Mouse (Mus musculus) right cerebral cortex, adult 2 months (tissue): Measurements from ENCODE around the gene Ophn1.
A peak's percentile ranks its signal among the peaks of the same experiment; 100 is the strongest.

Source experiments
- DNase-seq, 2 experiments: peaks; one replicate each; pipeline ENCODE4 v3.0.0; 2021 to 2022; ENCODE audit warnings: low spot score in 2 of 2

Gene Ophn1

DNA sequence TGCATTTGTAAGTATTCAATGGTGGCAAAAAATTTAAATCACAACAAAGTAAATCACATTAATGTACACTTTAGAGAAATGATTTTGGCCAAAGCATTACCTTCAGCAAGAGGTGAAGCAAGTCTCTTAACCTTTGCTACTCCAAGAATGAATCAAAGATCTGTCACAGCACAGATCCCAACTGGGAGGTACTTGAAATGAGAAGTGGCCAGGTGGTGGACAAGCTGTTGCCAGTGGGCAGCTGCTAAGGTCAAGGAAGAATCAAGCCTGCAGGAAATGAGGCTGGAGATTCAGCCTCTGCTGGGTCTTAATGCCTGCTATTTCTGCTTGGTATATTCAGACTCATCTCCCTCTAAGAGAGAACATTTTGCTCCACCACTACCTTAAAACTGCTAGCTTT lies 87.0 kb downstream of the Ophn1 start:
- no peak for DNase-seq

DNA sequence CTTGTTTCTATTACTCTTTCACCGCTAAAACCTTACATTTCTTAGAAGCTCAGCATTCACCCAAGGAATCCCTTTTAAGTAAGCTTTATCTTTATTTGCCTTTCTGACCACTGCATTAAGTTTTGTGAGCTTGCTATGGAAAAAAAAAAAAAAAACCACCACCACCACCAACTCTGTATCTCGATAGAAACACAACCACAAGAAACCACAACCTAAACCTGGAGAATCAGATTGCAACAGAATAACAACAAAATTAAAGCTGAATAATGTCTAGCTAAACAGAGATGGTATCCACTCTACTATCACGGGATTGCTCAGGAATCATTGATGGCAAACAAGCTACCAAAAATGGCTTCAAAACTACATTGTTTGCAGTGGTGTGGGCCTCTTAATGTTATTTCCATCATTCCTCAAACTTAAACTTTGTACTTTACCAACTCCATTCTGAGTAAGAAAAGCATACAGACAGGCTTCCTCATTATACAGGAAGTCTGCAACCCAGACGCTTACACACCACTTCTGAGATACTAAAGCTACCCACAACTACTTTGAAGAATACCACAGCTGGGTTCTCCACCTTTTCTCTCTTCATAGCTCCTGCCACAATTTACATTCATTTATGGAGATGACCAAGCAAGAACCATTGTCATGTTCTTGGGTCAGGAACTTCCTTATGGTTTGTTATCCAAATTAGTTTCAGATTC lies 116.4 kb downstream of the Ophn1 start:
- no peak for DNase-seq

DNA sequence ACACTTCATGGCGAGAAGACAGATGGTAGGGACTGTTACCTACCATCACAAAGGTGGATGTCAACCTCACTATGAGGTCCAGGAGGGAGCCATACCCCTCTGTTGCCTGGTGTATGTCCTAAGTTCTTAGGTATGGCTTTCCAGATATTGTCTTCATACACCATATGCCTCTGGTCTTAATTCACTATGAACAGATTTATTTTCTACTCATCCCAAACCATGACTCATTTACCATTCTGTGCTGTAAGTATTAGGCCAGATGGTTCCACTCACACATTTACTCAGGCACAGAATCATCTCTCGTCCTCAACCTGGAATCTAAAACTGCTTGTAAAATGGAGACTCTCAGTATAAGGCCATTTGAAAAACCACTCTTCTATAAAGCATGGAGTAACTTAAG lies 135.7 kb downstream of the Ophn1 start:
- DNase-seq, result peak in 1 of 2 experiments; percentile 17

DNA sequence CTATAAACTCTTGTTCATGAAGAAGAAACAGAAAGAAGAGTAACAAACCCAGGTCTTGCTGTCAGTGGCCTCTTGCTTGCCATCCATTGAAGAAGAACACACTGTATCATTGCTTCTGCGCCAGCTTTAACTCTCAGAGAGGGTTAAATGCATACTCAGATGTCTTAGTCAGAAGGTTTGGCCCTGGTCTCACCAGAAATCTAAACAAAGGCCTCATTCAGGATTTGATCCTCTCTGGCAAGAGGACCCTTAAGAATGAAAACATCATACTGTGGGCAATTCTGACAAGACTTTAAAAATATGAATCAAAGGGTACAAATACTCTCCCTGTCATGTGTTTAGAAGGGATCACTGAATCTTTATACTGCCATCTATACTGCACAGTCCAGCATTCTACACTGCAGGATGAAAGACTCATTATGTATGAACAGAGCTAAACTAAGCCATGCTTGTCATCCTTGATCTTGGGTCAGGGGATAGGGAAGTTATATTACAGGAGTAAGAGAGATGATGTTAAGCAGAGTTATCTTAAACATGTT lies 139.5 kb downstream of the Ophn1 start:
- no peak for DNase-seq

- DNase-seq, result no peak
These were observed 154.1 kb downstream of the Ophn1 start for GRCm38 (mm10) chrX:98736758-98737157.

DNA sequence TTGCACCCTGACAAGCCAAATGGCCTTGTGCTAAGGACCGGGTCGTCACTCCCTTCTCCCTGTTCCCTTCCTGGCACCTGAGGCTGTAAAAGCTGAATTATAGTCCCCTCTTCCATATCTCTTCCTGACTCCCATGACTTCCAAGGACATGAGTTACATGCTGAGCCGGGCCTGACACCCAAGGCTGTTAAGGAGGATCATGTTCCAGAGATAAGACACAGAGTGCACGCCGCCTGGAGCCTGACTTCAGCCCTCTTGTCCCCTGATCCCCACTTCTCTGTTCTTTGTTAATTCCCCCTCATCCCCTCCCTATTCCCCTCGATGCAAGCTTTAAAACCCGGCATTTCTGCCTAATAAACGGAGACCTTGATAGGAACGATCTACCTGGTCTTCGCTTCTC lies 167.8 kb downstream of the Ophn1 start:
- no peak for DNase-seq

DNA sequence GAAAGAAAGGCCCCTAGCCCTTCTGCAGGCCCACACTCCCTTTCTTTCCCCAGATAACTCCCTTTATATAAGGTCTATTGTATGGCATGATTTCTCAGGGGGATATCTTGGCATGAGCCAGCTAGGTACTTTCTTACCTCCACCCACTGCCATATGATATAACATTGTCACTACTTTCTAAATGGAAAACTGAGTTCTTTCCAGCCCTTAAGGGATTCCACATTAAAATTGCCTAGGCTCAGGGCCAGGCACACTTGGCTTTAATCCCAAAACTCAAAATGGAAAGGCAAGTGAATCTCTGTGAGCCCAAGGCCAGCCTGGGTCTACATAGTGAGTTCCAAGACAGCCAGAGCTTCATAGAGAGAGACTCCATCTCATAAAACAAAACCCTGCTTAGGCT lies 183.1 kb downstream of the Ophn1 start:
- DNase-seq, result peak; percentile 3 to 30

- peak; percentile 44 to 64 for DNase-seq
These were observed 189.2 kb downstream of the Ophn1 start for GRCm38 (mm10) chrX:98701635-98702034.

- DNase-seq, result peak in 1 of 2 experiments; percentile 5
These were observed 208.2 kb downstream of the Ophn1 start for GRCm38 (mm10) chrX:98682603-98683002.

DNA sequence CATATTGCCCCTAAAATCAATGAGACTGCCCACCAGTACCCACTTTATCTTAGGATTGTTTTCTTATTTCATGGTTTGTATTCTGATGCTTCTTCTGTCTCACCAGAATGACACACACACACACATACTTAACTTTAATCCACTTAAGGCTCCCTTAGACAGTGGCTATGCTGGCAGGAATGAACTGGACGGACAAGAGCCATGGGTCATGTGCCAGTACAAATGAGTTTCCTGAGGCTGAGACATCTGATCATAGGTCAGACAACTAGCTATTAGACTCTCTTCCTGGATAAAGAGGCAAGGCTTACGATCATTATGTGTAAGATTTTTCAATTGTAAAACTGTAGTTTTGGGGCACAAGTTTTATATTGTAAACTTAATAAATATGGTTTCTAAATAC lies 209.5 kb downstream of the Ophn1 start:
- no peak for DNase-seq

DNA sequence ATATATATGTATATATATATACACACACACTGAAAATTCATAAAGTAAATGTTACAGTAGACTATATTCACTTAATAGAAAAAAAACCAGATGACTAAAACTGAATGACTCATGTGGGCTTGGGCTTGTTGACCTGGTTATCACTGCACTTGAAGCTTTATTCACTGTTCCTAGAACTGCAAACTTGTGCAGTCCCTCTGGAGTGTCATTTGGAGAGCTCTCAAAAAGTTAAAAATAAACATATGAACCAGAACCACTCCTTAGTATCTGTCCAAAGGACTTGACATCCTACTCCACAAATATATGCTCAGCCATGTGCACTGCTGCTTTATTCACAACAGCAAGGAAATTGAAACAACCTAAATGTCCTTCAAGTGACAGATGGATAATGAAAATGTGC lies 219.8 kb downstream of the Ophn1 start:
- no peak for DNase-seq

GRCm38 (mm10) chrX:98651431-98651830 lies 239.4 kb downstream of the Ophn1 start:
- no peak for DNase-seq

- no peak for DNase-seq
These were observed 262.0 kb downstream of the Ophn1 start for GRCm38 (mm10) chrX:98628666-98629404.

DNA sequence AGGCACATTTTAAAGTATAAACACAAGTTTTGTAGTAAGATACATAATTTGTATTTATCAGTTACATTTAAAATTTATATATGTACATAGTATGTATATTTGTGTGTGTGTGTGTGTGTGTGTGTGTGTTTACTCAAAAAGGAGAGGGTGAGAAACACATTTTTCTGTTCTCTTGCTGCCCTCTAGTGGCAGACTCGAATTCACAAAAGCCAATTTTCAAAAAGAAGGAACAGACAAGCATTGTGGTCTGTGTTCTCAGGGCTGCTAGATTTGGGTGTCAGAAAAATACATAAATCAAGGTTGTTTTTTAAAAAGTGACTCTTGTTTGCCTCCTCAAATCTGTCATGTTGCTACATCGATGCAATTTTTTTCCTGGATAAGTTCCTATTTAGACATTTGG lies 272.0 kb downstream of the Ophn1 start:
- peak; percentile 10 to 33 for DNase-seq

DNA sequence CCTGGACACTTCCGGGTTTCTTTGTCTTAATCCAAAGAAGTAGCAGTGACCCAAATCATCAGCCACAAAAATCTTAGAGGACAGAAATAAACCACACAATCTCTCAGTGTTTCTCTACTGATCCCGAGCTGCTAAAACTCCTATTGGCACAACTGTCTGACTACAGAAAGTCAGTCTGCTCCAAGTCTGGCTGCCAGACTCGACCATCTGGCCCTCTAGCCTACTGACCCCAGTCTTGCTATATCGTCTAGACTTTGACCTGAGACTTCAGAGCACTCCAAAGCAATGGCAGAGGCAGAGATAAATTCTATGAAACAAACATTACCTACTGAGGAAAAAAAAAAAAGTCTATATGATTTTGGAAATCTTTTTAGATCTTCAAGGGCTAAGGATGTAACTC lies 273.4 kb downstream of the Ophn1 start:
- DNase-seq, result no peak

DNA sequence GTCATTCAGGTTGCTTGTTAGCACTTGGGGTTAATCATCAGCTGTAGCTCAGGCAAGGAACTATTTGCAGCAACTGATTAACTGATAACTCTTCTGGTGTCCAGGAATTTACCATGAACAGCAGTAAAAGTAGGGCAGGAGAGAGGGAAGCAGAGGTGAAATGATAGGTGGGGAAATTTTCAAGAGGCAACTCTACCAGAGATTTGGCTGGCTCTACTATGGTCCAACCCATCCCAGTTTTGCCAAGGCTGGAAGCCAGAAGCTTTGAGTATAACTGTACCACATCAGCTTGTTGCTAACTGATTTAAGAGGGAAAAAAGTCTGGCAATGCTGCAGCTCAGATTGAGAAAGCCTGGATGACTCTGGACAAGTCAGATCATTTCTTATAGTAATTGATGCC lies 316.6 kb downstream of the Ophn1 start:
- no peak for DNase-seq

DNA sequence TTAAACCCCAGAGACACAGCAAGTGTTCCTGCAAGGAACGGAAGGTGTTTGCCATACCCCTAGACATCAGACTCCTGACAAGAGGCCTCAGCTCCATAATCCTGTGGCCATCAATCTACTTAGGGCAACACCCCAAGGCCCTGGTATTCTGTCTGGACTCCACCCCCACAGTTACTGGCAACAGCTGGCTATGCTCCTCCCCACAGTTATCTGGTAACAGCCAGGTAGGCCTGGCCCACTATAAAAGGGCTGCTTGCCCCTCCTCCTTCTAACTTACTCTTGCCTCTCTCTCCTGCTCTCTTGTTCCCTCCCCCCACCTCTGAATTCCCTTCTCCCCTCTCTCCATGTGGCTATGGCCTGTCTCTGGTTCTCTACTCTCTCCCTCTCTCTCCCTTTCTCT lies 344.4 kb downstream of the Ophn1 start:
- DNase-seq, result no peak

- DNase-seq, result no peak
These were observed 375.5 kb downstream of the Ophn1 start for GRCm38 (mm10) chrX:98515329-98515728.

DNA sequence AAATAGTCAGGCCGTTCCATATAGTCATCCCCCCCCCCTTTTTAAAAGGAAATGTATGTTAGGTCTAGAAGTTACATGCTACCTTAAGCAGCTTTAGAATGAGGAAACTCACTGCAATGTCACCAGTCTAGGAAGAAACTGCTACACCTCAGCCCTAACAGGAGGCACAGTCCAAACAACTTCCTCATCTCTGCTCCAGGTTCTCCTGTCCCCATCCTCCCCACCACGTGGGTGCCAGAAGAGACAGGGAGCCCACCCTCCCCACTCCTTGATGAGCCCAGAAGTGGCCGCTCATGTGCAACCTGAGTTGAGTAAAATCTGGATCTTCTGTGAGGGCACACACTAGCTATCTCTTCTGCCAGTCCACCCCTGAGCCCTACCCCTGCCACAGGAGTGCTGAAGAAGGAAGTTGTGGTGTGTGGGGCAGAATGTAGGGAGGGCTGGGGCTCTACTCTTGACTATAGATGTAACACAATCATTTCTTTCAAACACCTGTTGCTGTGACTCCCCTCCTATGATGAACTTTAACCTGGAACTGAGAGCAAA lies 376.4 kb downstream of the Ophn1 start:
- no peak for DNase-seq
